Comparison of ENCODE assay signal across 12 mouse cellular contexts in the genomic region with DNA sequence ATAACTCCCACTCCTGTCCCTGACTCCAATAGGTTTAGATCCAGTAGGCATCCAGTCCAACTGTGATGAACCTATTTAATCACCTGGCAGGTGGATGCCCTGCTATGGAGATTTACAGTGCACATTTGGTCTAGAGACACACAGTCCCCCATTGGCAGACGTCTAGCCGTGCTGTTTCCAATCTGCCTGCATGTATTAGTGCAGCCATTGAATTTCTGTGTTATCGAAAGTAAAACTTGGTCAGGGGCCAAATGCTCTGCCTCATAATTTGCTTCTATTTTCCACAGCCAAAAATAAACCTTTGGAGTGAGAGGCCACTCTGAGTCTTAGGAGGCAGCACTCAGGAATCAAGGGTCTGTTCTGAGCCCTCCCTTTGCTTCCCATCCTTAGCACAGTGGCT. TPM values are rescaled to one million over a fixed set of nuclear protein-coding genes. Genes with fewer than 3 reads are reported as not detected.
DNase-seq lines count a peak whose midpoint lies in the region; ATAC-seq lines count a peak whose summit lies in the region.
"Had no signal": no experiment of that assay in that cellular context is flagged by ENCODE, and none has a peak within 500 bp of the region (broad histone marks: within the 10 kb centered on the region; RNA-seq: fewer than 3 reads in every experiment).

No protein-coding gene starts in this region.

- no peak overlapping the region for H3K27ac ChIP-seq in intestine, embryonic 14.5 days (ENCODE audit: low read depth)
- no peak overlapping the region for H3K27ac ChIP-seq in intestine, embryonic 15.5 days
- H3K27ac ChIP-seq: embryonic facial prominence, embryonic 15.5 days had no signal

- H3K4me1 ChIP-seq in intestine, embryonic 14.5 days (replicated peaks; ENCODE audit: control insufficient read depth, insufficient read depth, low read length): peaks cover 56% of the 10 kb centered on the region
- H3K4me1 ChIP-seq in intestine, embryonic 15.5 days (replicated peaks): peaks cover 13% of the 10 kb centered on the region
- H3K4me1 ChIP-seq: embryonic facial prominence, embryonic 15.5 days had no signal

- peak; percentile 51 for DNase-seq in adrenal gland, adult 2 months
- DNase-seq in adrenal gland, adult 8-10 months: no peak
- DNase-seq in intestine, embryonic 14.5 days (ENCODE audit: low spot score): peak; percentile 50
- peak; percentile 8 for DNase-seq in urinary bladder, postnatal 14 days (ENCODE audit: low spot score)
- no peak for DNase-seq in urinary bladder, adult 18-20 months (ENCODE audit: low spot score in 2 of 2)
- peak; percentile 6 for DNase-seq in testis, postnatal 14 days (ENCODE audit: low spot score)
- no peak for DNase-seq in spleen, postnatal 14 days (ENCODE audit: low spot score in 2 of 2)
- DNase-seq: midbrain, embryonic 14.5 days had no signal

- no peaks in the 10 kb centered on the region for H3K27me3 ChIP-seq in intestine, embryonic 14.5 days (replicated peaks; ENCODE audit: control insufficient read depth, insufficient read depth, low read length)
- no peaks in the 10 kb centered on the region for H3K27me3 ChIP-seq in intestine, embryonic 15.5 days (replicated peaks)
- H3K27me3 ChIP-seq: embryonic facial prominence, embryonic 15.5 days; Patski had no signal

- no peak overlapping the region for H3K4me2 ChIP-seq in intestine, embryonic 14.5 days (ENCODE audit: low read length)
- no peak overlapping the region for H3K4me2 ChIP-seq in intestine, embryonic 15.5 days (replicated peaks)
- H3K4me2 ChIP-seq: embryonic facial prominence, embryonic 15.5 days; liver, embryonic 11.5 days had no signal

- no peak for ATAC-seq in intestine, embryonic 14.5 days (replicated peaks; ENCODE audit: low FRiP score, low TSS enrichment, low read depth)
- ATAC-seq in intestine, embryonic 15.5 days: no peak
- ATAC-seq: Patski had no signal

- peaks cover 3% of the 10 kb centered on the region; the same call in 1 of the 2 replicates for H3K9me3 ChIP-seq in intestine, embryonic 14.5 days (ENCODE audit: control insufficient read depth, low read length)
- no peaks in the 10 kb centered on the region for H3K9me3 ChIP-seq in intestine, embryonic 15.5 days
- H3K9me3 ChIP-seq: embryonic facial prominence, embryonic 15.5 days had no signal

- H3K4me3 ChIP-seq in intestine, embryonic 14.5 days (ENCODE audit: low read depth, low read length): no peak overlapping the region
- H3K4me3 ChIP-seq in intestine, embryonic 15.5 days (replicated peaks): no peak overlapping the region
- H3K4me3 ChIP-seq: embryonic facial prominence, embryonic 15.5 days had no signal

- no peaks in the 10 kb centered on the region for H3K36me3 ChIP-seq in intestine, embryonic 14.5 days (ENCODE audit: control insufficient read depth, insufficient read depth, low read length)
- no peaks in the 10 kb centered on the region for H3K36me3 ChIP-seq in intestine, embryonic 15.5 days
- H3K36me3 ChIP-seq: embryonic facial prominence, embryonic 15.5 days had no signal

- WGBS in intestine, embryonic 14.5 days: 41% methylated on average over 3 of the region's 3 CpGs
- WGBS in intestine, embryonic 15.5 days: 34% methylated on average over 3 of the region's 3 CpGs

- no peak overlapping the region for H3K9ac ChIP-seq in intestine, embryonic 14.5 days (ENCODE audit: low read length)
- no peak overlapping the region for H3K9ac ChIP-seq in intestine, embryonic 15.5 days
- H3K9ac ChIP-seq: embryonic facial prominence, embryonic 15.5 days had no signal

RNA-seq across cellular contexts. Expression of gene Parm1, which starts 46.6 kb away (rescaled TPM):
- 100 to 1,000 TPM; 103 to 137 TPM for total RNA-seq in adrenal gland, adult 2 months (2021)
- polyA plus RNA-seq in adrenal gland, adult 2 months (2012; rRNA removed): 66.9 and 122 TPM in 2 replicates
- 100 to 1,000 TPM in 2 of 4 experiments, 10 to 100 TPM in 2; 99.4 to 150 (median 100) TPM for total RNA-seq in adrenal gland, adult 8-10 months (2022)
- polyA plus RNA-seq in intestine, embryonic 14.5 days (2014; fragmentation: Nextera tagmentation; extraction: Ambion mirVana): 24.4 and 25.7 TPM in 2 replicates
- 22.1 and 23.9 TPM in 2 replicates for polyA plus RNA-seq in intestine, embryonic 15.5 days (2015; fragmentation: Nextera tagmentation; extraction: Ambion mirVana)

Comparison
In these comparisons a context has a peak if more than half of its experiments do, and no peak if none do; other contexts are left out.
1. DNase-seq: peak in adrenal gland, adult 2 months (single experiment), intestine, embryonic 14.5 days (single experiment), urinary bladder, postnatal 14 days (single experiment) and testis, postnatal 14 days (single experiment); none in adrenal gland, adult 8-10 months (single experiment), urinary bladder, adult 18-20 months (0 of 2) and spleen, postnatal 14 days (0 of 2).